Mouse (Mus musculus) limb, embryonic 14.5 days (tissue): ENCODE measurements around the gene Erbb3. TPM values are rescaled to one million over a fixed set of nuclear protein-coding genes. Genes with fewer than 3 reads are reported as not detected.
"Not testable (repeated sequence)": the region's sequence is repeated elsewhere in the genome, so short reads cannot be mapped to it uniquely, and the experiment has no call there.

ENCODE experiments used
- ATAC-seq: fragments of 200-750 bp; cut with Nextera tagmentation; 2 replicates; pipeline ENCODE4 v1.8.0; 2017; ENCODE audit warnings: low read depth, moderate number of reproducible peaks, moderate TSS enrichment; ENCODE audit not compliant: low FRiP score
- DNase-seq: peaks from one replicate; pipeline ENCODE4 v3.0.0-alpha.2; 2015; ENCODE audit warnings: low spot score
- H3K27ac ChIP-seq: fragments of 300-500 bp; sonication (generic); replicated peaks from 2 replicates; pipeline ENCODE4 v1.5.1; 2014; ENCODE audit warnings: low read depth, mild to moderate bottlenecking, low read length, moderate library complexity, mixed read lengths
- H3K27me3 ChIP-seq: fragments of 300-500 bp; sonication (generic); 2 replicates; pipeline ENCODE4 v1.6.1; 2014; ENCODE audit warnings: low read length, mixed read lengths; ENCODE audit not compliant: control insufficient read depth, insufficient read depth
- H3K36me3 ChIP-seq: fragments of 300-500 bp; sonication (generic); 2 replicates; pipeline ENCODE4 v1.6.1; 2014; ENCODE audit warnings: mild to moderate bottlenecking, low read length, moderate library complexity, mixed read lengths; ENCODE audit not compliant: control insufficient read depth, insufficient read depth
- H3K4me1 ChIP-seq: fragments of 300-500 bp; sonication (generic); 2 replicates; pipeline ENCODE4 v1.6.1; 2014; ENCODE audit warnings: antibody characterized with exemption, low read length, mixed read lengths; ENCODE audit not compliant: control insufficient read depth, insufficient read depth
- H3K4me2 ChIP-seq: fragments of 300-500 bp; sonication (generic); replicated peaks from 2 replicates; pipeline ENCODE4 v1.6.1; 2014; ENCODE audit warnings: low read depth, mild to moderate bottlenecking, low read length, moderate library complexity; ENCODE audit not compliant: severe bottlenecking
- H3K4me3 ChIP-seq: fragments of 300-500 bp; sonication (generic); replicated peaks from 2 replicates; pipeline ENCODE4 v1.5.1; 2014; ENCODE audit warnings: low read length
- H3K9ac ChIP-seq: fragments of 300-500 bp; sonication (generic); 2 replicates; pipeline ENCODE4 v1.6.1; 2014; ENCODE audit warnings: mild to moderate bottlenecking, low read depth, low read length, moderate library complexity; ENCODE audit not compliant: severe bottlenecking
- H3K9me3 ChIP-seq: fragments of 300-500 bp; sonication (generic); 2 replicates; pipeline ENCODE4 v1.6.1; 2016; ENCODE audit warnings: low read length; ENCODE audit not compliant: control insufficient read depth
- POLR2A ChIP-seq: fragments of 200-500 bp; IDR thresholded peaks from 2 replicates; pipeline ENCODE4 v1.8.0; 2012; ENCODE audit warnings: inconsistent platforms, mild to moderate bottlenecking, moderate library complexity, borderline replicate concordance; ENCODE audit not compliant: insufficient read depth, insufficient read length; ENCODE audit errors: extremely low read depth
- WGBS: fragments of 180-500 bp; shearing (Covaris S2); extraction: QIAGEN DNeasy Blood & Tissue Kit; methylation state at CpG from one replicate; pipeline ENCODE4 v1.1.7; 2014; 5-methylcytosine and 5-hydroxymethylcytosine counted together
- polyA plus RNA-seq, 2 experiments: library from polyadenylated mRNA; depleted of rRNA in 1 of 2; stranded (reverse) in 1 of 2; unstranded in 1 of 2; fragments of >200 nt; fragmentation: Nextera tagmentation in 1 of 2; extraction: Ambion mirVana in 1 of 2; gene quantifications; 2 replicates each; pipeline versions ENCODE4 v1.2.1 to v1.2.3; 2012 to 2014

The Erbb3 gene
- polyA plus RNA-seq, 2 experiments: 18.2 to 21.1 TPM

DNA sequence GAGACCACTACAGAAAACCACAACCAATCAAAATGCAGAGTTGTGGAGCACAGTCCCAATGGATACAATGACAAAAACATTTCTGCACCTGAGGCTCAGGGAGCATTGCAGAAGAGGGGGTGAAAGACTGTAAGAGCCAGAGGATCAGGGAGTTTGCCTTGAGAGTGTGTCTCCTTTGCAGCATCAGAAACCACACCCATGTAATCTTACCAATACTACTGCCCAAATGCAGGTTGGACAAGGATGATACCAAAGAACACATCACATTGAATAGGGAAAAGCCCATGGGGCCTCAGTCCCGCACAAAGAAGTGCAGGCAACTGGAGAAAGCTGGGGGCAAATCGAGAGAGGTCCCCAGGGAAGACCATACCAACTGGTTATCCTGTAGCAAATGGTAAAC, 40.3 kb upstream of the Erbb3 start:
- Histone ChIP-seq H3K36me3 (peaks cover 27% of the 10 kb centered on the region), H3K4me2 (no peak overlapping the region), H3K9ac (no peak overlapping the region), H3K27me3 (no peaks in the 10 kb centered on the region), H3K27ac (no peak overlapping the region), H3K4me1 (0 out of 2 replicates have a peak, but pooled peaks cover 5% of the 10 kb centered on the region), H3K4me3 (no peak overlapping the region), H3K9me3 (no peaks in the 10 kb centered on the region)
- 89% methylated on average over 2 of the region's 2 CpGs for WGBS
- DNase-seq (no peak), ATAC-seq (no peak)
- no peak for TF ChIP-seq POLR2A

DNA sequence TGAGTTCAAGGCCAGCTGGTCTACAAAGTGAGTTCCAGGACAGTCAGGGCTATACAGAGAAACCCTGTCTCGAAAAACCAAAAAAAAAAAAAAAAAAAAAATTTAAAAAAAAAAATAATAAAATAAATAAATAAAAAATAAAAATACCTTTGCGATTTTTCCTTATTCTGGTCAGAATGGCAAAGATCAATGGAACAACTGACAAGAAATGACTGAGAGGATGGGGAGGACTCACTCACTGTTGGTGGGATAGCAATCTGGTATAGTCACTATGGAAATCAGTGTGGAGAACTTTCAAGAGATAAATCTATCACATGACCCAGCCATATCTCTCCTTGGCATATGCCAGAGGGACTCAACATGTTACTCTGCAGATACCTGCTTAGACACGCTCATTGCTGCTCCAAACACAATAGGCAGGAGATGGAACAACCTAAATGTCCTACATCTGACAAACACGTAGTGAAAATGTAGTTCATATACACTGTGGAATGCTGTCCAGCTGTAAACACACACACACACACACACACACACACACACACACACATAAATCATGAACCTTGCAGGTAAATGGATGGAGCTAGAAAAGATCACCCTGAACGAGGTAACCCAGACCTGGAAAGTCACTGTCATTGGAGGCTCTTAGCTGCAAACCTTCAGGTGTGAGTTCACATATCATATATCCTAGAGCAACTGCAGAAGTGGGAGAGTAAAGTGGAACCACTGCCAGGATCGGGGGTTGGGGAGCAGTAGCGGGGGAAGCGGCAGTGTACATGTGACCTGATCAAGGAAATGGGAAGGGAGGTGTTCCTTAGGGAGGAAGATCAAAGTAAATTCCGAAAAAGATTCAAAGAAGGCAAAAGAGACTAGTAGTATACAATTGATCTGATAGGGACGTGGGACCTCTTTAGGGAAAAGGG, 38.2 kb upstream of the Erbb3 start:
- WGBS: 79% methylated on average over 10 of the region's 10 CpGs

DNA sequence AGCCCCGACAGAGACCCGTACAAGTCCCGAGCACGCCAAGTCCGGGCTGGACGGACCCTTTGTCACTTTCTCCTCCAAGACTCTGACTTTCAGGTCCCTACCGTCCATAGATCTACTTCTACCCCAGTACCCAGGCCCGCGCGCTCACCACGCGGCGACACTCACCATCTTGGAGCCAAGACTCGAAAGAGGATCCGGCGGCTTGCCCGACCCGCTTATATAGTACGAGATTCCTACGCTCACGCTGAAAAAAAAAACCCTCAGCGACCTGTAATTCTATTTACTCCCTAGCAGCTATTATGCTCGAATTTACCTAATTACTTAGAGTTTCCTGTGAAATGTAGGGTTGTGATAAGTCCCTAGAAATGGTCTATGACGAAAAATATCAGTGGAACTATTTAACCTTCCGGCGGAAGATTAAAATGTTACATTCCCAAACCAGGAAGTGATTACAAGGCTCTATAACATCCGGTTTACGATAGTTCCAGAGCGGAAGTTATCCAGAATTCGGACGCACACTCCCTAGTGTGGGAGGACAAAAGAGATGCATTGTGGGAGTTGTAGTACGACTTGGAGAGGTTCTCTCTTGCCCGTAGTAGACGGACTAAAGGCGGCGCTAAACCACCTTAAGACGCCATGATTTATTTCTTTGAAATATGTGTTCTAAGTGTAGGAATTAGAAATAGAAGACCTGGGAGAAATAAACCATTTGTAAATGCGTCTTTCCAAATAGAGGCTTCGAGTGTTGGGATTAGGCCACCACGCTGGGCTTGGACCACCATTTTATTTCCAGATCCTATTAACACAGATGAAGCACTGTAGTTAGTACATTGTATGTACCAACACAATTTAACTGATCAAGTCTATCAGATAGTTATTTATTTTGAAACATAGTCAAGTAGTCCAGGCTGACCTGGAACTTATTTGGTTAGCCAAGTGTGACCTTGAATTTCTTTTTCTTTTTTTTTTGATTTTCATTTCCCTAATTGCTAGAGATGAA, 37.2 kb upstream of the Erbb3 start, which contains the start of gene Rps26:
Rps26 (minus strand) TSS at position 437 of the 1,000 bp plus-strand sequence.
- peak; percentile 99 for ATAC-seq
- H3K4me3 ChIP-seq: peak within 1 kb of the TSS; percentile 73
- TF ChIP-seq POLR2A: peak; percentile 92; the same call in 1 of the 2 replicates
- peaks cover 26% of the 10 kb centered on the region for H3K36me3 ChIP-seq
- peak within 1 kb of the TSS; percentile 55 for H3K27ac ChIP-seq
- peak within 1 kb of the TSS; percentile 79 for H3K4me2 ChIP-seq
- peak; percentile 100 for DNase-seq
- peak within 1 kb of the TSS; percentile 83 for H3K9ac ChIP-seq
- no peaks in the 10 kb centered on the region for H3K27me3 ChIP-seq
- 0 out of 2 replicates have a peak, but pooled peaks cover 5% of the 10 kb centered on the region for H3K4me1 ChIP-seq
- H3K9me3 ChIP-seq: no peaks in the 10 kb centered on the region
- under 1% methylated on average over 40 of the region's 40 CpGs for WGBS

More for the DNA sequence above, 38.2 kb upstream of the Erbb3 start:
- Histone ChIP-seq H3K36me3 (peaks cover 28% of the 10 kb centered on the region), H3K4me1 (0 out of 2 replicates have a peak, but pooled peaks cover 5% of the 10 kb centered on the region), H3K27ac (no peak overlapping the region), H3K9me3 (no peaks in the 10 kb centered on the region), H3K9ac (no peak overlapping the region), H3K4me3 (no peak overlapping the region), H3K4me2 (no peak overlapping the region), H3K27me3 (no peaks in the 10 kb centered on the region)
- no peak for DNase-seq
- no peak for ATAC-seq
- TF ChIP-seq POLR2A: no peak

DNA sequence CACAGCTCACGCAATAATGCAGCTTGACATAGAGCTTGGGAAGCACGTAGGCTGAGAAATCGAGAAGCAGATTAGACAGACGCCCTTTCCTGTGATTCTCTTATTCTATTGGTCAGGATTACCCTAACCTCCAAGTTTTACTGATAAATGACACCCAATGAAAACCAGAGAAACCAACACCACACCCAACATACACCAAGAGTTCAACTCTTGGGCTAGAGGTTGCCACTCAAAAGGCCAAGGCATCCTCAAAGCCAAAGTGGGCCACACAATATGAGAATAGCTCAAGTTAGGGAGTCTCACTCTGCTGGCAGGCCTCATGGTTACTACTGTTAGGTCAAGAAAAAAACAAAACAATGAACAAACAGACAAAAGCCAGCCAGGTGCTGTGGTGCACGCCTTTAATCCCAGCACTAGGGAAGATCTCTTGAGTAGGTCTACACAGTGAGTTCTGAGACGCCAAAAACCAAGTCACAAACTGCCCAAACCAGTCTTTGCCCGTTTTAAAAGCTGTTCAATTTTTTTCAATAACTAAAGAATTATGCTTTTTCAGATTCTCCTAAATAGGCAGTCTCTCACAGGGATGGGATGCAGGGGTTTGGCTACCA, 35.9 kb upstream of the Erbb3 start:
- H3K27ac ChIP-seq: peak overlapping the region; percentile 55; the same call in 1 of the 2 replicates
- no peaks in the 10 kb centered on the region for H3K9me3 ChIP-seq
- H3K4me3 ChIP-seq: peak overlapping the region; percentile 73
- no peak for TF ChIP-seq POLR2A
- 42% methylated on average over 7 of the region's 7 CpGs for whole genome bisulfite sequencing
- no peak for DNase-seq
- H3K27me3 ChIP-seq: no peaks in the 10 kb centered on the region
- peak overlapping the region; percentile 83 for H3K9ac ChIP-seq
- no peak for ATAC-seq
- H3K36me3 ChIP-seq: peaks cover 26% of the 10 kb centered on the region
- 0 out of 2 replicates have a peak, but pooled peaks cover 5% of the 10 kb centered on the region for H3K4me1 ChIP-seq
- H3K4me2 ChIP-seq: peak overlapping the region; percentile 79

DNA sequence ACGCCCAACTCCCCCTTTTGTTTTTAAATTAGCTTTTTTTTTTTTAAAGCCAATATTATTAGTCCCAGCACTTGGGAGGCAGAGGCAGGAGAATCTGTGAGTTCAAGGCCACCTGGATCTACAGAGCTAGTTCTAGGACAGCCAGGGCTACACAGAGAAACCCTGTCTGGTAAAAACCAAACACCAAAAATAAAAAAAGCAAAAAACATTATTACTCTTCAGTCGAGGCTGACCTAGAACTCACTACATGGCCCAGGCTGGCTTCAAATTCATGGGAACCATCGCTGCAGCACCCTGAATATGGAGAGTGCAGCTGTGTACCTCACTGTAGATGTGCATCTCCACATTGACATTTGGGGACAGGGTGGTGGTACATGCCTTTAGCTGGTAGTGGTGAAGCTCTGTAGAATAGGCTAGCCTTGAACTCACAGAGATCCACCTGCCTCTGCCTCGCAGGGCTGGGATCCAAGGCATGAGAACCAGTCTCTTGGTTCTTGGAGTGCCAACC, 33.7 kb upstream of the Erbb3 start:
- ATAC-seq, H3K4me2 ChIP-seq, DNase-seq, H3K4me1 ChIP-seq, H3K9ac ChIP-seq, H3K4me3 ChIP-seq, H3K27me3 ChIP-seq, H3K27ac ChIP-seq, H3K9me3 ChIP-seq: not testable (repeated sequence)
- WGBS: 78% methylated on average over 3 of the region's 4 CpGs
- peaks cover 26% of the 10 kb centered on the region for H3K36me3 ChIP-seq
